Mouse (Mus musculus): ENCODE measurements at regions not wholly inside any gene's neighbourhood (a gene's known extent, or its start where the extent isn't known, plus 50 kb on each side); places are given as distances from the start of the nearest gene placed in this dataset.
"Not testable (repeated sequence)": the region's sequence is repeated elsewhere in the genome, so short reads cannot be mapped to it uniquely, and the experiment has no call there.

DNA sequence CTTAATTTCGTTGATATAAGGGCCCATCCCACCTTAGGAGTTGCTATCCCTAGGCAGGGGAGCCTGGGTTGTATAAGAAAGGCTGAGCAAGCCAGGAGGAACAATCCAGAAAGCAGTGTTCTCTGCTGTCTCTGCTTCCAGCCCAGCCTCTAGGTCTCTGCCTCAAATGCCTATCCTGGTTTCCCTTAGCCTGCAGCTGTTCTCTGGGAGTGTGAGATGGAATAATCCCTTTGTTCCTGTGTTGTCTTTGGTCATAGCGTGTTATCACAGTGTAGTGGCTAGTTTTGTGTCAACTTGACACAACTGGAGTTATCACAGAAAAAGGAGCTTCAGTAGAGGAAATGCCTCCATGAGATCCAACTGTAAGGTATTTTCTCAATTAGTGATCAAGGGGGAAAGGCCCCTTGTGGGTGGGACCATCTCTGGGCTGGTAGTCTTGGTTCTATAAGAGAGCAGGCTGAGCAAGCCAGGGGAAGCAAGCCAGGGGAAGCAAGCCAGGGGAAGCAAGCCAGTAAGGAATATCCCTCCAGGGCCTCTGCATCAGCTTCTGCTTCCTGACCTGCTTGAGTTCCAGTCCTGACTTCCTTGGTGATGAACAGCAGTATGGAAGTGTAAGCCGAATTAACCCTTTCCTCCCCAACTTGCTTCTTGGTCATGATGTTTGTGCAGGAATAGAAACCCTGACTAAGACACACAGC lies 64.0 kb downstream of the Rhob start:
- TF ChIP-seq CTCF (IDR thresholded peaks at IDR 0.05; ENCODE audit: control insufficient read depth, insufficient read depth, insufficient replicate concordance, low read depth, low read length); POLR2A (IDR thresholded peaks at IDR 0.05; ENCODE audit: control insufficient read depth, low read depth, low read length): not testable (repeated sequence)

Data from testis, adult 2 months (tissue).